Mouse (Mus musculus) gastrocnemius, postnatal 14 days (tissue): ENCODE data around the gene Chd9. TPM values are rescaled to one million over a fixed set of nuclear protein-coding genes. Genes with fewer than 3 reads are reported as not detected.
A peak's percentile ranks its signal among the peaks of the same experiment; 100 is the strongest.
"Not testable (repeated sequence)": the region's sequence is repeated elsewhere in the genome, so short reads cannot be mapped to it uniquely, and the experiment has no call there.

Experiments used
- DNase-seq: peaks from one replicate; pipeline ENCODE4 v3.0.0; 2021; ENCODE audit warnings: mixed read lengths
- intact Hi-C: fragments of 180-260 bp; cut with DNase I; formaldehyde crosslinking; loops from one replicate; pipeline ENCODE4 v1.15.1; 2025; ENCODE audit warnings: low total_unique reads
- total RNA-seq, 2 experiments: library from RNA; stranded (reverse); gene quantifications; 2 replicates each; pipeline ENCODE4 v1.2.3; 2021

The Chd9 gene
- total RNA-seq, 2 experiments from 2014 or later = 41.1 to 76.7 TPM

DNA sequence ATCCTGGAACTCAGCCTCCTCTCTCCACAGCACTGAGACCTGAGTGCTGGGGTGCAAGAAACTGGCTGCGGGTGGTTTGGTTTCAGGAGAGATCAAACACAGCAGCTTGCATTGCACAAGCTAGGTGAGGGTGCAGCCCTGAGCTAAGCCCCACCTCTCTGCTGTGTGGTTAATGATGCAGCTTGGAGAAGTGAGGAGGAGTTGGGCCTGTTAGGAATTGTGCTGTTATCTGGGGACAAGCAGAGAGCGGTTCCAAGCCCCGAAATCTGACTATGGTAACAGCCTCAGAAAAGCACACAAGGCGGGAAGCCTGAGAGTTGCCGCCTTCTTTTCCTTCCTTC lies 64.4 kb downstream of the Chd9 start:
- DNase-seq = no peak
- intact Hi-C loops = no loop called here

DNA sequence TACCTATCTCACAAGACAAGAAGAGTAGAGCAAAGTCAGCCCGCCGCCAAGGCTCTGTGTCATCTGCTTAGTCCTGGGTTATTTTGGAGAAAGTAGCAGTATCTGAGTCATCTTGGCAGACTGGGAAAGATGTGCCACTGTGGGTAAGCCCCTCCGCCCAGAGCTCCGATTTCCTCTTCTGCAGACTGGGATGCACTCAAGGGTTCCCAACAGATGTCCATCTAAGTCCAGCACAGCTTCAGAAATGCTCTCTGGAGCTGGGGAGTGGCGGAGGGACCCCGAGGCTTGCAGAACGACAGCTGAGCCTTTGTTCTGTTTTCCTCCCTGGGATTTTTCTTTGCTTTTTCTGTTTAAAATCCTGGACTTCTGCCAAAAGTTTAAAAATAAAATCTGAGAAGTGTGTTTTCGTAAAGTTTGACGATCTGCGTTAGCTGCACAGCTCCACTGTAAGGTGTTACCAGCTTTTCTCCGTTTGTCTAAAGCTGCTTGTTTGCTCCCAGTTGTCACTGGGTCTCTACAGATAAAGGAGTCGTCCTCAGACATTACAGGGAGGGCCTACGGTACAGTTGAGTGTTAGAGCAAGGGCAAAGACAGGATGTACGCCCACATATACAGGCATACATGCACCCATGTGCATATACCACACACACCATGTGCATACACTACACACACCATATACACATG lies 66.2 kb downstream of the Chd9 start:
- intact Hi-C loops = no loop called here
- DNase-seq = peak; percentile 11

DNA sequence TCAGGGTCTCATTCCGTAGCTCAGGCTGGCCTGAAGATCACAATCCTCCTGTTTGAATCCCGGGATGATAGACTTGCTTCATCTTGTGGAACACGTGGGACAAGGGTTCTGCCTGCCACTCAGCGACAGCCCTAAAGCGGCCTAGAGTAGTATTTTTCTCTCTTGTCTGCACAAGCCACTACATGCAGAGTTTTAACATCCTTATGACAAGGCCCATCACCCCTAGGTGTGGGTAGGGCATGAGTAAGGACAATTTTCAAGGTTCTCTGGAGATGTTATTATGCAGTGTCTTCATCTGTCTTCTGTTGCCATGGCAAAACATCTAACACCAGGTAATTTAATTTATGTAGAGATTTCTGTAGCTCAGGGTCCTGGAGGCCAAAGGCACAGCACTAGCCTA lies 69.2 kb downstream of the Chd9 start:
- intact Hi-C loops = no loop called here
- no peak for DNase-seq

DNA sequence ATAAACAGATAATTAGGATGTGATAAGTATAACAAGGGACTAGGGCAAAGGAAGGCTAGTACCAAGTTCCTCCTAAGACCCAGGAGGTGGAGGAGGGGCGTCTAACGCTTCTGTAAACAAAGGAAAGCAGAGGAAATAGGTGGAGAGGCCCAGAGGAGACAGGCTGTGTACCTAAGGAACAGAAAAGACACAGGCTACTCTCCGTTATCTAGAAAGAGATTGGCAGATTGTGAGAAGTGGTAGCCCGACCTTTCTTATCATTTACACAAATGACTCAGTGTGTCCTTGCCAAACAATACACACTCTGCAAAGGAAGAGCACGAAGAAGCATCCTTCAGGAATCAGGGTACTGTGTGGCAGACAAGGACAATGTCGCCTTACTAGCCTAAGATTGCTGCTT lies 70.4 kb downstream of the Chd9 start:
- intact Hi-C loops = no loop called here
- no peak for DNase-seq

DNA sequence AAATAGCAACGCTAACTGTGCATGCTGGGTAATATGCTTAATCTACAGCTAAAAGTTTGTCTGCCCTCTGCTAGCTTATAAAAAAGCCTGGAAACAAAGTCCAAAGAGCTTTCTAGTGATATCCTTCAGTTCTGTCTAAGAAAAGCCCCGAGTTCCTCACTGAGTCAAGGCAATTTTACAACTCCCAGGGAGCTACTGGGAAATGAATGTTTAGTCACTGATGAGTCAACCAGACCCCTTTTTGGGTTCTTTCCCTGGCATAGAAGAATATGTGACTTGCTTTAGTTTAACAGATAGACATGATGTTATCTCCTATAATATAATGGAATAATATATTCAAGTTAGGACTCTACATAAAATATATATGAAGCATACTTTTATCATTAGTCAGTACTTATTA lies 73.8 kb downstream of the Chd9 start:
- intact Hi-C loops = no loop called here
- no peak for DNase-seq

DNA sequence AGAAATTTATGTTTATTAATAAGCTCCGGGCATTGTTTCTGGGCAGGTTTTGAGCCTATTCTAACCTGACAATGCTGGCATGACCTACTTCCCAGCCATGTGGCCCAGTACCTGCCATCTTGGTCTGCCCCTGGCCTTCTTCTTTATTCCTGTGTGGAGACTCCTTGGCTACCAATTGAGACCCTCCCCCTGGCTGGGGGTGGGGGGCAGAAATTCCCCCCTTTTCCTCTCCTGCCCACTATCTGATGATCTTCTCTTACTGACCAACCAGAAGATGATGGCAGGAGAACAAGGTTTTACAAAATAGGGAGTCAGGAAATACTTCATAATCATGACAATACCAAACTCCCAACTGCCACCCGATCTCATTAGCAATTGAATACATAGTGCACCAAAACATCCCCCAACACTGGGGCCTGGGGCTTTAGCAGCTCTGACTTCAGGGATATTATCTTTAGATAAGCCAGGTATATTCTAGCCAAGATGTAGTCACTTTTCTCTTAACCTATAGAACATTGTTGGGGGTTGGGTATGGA lies 76.1 kb downstream of the Chd9 start:
- no peak for DNase-seq
- intact Hi-C loops = no loop called here

DNA sequence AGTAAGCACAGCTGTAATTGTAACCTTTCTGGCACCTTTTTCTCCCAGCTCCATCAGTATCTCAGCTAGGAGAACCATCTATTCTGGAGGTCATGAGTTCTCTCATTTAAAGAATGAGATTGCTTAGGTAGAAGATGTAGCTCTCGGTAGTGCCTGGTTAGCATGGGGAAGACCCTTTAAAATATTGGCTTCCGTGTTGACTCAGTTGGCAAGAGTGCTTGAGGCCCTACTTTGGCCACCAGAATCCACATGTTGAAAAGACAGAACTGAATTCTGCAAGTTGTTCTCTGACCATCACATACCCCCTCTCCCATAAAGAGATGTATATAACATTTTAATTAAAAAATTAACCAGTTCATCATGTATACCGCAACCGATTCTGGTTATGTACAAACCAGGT lies 78.8 kb downstream of the Chd9 start:
- DNase-seq = no peak
- intact Hi-C loops = no loop called here

DNA sequence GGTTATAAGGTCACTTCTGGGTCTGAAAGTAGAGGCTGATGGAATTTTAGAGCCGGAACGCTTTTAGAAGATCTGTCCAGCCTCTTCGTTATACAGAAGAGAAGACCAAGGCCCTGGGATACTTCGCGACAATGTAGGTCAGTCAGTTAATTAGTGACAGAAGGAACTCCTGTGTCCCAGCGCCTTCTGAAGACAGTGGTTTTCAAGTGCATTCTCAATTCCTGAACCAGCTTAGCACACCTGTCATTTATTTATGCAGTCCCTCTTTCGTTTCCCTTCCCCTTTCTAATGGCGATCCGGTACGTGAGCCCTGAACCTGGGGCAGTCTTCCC lies 79.3 kb downstream of the Chd9 start:
- no peak for DNase-seq
- intact Hi-C loops = no loop called here

DNA sequence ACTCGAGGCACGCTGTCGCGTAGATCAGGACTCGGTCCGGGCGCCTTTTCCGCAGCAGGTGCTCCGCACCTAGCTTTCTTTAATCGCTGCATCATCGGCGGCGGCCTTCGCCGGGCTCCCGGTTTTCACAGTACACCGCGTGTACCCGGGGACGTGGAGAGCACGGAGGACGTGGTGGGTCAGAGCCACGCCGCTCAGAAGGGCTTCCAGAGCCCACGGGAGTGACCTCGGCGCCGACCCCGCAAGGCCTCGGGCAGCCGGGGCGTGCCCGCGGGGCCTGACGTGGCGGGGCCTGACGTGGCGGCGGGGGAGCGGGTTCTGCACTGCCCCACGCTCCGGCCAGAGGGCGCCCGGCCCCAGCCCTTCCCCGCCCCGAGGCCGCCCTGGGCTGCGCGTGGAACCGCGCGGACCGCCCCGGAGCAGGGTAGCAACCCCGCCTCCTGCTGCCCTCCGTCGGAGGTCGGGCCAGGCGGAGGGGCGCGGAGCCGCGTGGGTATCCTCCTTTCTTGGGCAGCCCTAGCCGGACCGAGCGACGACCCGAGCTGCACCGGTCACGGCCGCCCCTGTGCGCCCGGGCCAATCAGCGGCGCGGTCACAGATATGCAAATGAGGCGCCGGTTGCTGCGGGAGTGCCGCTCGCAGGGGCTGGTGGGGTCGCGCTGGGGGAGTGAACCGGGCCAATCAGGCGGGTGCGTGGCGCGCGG lies 79.8 kb downstream of the Chd9 start:
- intact Hi-C loops = no loop called here
- peak; percentile 98 for DNase-seq

DNA sequence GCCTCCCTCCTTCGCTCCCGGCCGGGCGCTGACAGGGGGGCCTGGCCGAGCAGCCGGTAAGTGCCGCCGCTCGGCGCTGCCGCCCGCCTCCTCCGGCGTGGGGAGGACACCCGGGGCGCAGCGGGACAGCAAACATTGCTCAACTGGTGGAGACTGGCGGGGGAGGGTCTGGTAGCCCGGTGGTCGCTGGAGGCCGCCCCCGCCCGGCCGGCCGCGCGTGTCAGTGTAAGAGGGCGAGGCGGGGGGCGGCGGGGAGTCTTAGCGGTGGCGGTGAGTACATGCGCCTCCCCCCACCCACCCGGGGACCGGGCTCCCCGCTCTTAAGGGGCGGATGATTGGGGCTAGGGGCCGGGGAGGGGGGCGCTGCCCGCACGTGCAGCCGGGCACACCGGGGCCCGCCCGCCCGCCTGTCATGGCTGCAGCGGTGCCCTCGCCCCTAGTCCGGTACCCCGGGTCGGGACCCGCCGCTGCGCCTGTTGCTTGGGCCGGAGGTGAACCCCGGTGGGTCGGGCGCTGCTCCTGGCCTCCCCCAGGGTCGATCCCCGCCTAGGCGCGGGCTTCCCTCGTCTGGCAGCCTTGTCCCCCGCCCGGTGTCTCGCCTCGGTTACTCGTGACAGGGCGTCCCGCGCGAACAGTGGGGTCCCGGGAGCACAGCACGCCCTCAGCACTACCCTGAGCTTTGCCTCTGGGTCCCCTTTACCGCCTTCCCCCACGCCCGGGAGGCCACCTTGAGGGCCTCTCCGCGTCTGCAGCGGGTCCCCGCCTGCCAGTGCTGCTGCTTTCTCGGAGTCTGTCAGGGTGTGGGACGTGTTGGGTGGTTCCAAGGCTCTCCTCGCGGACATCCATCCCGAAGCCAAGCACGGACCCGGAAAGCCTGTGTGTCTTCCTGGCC lies 80.7 kb downstream of the Chd9 start:
- DNase-seq = peak; percentile 56
- intact Hi-C loops = no loop called here

DNA sequence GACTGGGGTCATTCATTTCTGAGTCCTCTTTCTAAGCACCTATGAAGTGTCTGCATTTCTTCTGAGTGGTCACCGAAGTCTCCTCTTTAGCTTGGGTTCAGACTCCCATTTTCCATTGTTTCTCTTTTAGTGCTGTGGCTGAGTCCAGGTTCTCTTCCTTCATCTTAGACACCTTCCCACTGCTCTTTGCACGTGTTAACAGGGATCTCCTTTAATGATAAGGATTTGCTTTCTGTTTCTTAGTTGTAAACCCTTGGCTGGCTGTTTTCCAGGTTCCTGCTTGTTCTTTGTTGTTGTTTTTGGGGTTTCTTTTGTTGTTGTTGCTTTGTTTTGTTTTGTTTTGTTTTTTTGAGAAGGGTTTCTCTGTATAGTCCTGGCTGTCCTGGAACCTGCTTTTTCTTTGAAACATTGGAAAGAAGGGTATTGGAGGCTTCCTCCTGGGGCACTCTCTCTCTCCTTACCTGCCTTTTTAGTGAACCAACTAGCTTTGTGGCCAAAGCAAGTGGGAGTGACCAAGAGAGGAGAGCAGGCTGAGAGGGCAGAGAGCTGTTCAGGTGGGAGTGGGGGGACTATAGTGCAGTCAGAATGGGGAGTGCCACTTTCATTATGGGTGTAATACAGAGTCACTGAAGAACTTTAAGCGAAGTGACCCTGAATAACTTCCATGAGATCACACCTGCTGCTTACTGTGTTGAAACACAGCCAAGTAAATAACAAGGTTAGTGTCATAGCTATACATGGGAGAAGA lies 95.2 kb downstream of the Chd9 start:
- DNase-seq = no peak
- intact Hi-C loops = no loop called here

DNA sequence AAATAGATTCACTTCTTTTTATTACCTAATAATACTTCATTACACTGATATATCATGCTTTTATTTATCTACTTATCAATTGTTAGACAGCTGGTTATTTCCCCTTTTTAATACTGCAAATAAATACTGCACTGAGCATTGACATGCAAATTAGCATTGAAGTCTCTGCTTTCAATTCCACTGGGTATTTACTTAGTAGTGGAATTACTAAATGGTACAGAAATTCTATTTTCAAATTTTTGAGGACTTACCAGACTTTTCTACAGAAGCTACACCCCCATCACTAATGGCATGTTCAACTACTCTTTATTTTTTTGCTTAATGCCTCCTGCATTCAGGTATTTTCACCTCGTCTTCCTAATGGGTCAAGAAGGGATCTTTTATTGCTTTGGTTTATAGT lies 100.3 kb downstream of the Chd9 start:
- intact Hi-C loops = no loop called here
- DNase-seq = no peak

DNA sequence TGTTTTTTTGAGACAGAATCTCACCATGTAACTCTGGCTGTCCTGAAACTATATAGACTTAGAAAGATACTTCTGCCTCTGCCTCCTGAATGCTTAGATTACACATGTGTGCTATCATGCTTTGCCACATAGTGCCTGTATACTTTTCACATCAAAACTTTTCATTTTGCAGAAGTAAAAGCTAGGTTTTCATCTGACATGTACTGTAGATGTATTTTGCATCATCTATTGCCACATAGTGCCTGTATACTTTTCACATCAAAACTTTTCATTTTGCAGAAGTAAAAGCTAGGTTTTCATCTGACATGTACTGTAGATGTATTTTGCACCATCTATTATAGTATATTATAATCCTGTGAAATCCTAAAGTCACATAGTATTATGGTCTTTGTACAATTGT lies 102.0 kb downstream of the Chd9 start:
- intact Hi-C loops, DNase-seq: not testable (repeated sequence)

DNA sequence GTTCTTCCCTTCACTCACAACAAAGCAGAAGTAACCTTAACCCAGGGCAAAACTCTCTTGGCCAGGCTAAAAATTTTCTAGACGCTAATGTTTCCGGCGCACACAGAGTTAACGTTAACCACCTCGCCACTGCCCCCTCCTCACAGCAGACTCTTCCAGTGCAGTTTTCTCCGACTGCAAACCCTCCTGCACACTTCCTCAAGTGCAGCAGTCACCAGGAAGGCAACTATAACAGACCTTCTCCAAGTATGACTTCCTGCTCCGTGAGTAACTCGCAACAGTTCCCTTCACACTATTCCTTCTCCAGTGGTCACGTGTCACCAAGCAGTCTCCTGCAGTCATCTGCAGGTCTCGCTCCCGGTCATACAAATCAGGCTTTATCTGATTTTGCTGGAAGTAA lies 104.8 kb downstream of the Chd9 start:
- DNase-seq = no peak
- intact Hi-C loops = no loop called here

DNA sequence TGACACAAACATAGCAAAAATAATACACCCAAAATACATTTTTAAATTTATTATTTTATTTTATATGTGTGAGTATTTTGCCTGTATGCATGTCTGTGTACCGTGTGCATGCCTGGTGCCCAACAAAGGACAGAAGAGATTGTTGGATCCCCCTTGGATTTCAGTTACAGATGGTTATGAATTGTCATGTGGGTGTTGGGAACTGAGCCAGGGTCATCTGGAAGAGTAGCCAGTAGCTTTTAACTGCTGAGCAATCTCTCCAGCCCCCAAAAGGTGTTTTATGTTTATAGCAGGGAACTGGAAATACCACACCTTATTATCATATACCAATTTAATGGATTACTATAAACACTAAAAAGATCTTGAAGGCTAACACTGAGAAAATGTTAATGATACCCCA lies 106.6 kb downstream of the Chd9 start:
- intact Hi-C loops = no loop called here

DNA sequence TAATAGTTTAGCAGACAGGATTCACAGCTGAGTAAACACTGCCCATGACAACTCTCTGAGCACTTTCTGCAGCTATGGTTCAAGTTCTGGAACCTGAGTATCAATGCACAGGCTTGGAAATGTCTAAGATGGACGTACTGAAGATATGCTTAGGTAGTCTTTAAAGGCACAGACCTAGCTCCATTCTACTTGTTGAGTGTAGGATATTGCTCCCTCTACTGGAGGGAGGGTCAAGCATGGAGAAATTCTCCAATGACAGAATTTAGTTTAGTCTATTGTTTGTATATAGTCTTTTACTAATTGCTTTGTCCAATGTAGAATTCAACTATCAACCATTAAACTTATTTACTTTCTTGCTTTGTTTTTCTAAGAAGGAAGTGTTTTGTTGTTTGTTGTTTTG lies 108.7 kb downstream of the Chd9 start:
- DNase-seq = no peak
- intact Hi-C loops = no loop called here

More for the DNA sequence above, 106.6 kb downstream of the Chd9 start:
- DNase-seq = no peak

DNA sequence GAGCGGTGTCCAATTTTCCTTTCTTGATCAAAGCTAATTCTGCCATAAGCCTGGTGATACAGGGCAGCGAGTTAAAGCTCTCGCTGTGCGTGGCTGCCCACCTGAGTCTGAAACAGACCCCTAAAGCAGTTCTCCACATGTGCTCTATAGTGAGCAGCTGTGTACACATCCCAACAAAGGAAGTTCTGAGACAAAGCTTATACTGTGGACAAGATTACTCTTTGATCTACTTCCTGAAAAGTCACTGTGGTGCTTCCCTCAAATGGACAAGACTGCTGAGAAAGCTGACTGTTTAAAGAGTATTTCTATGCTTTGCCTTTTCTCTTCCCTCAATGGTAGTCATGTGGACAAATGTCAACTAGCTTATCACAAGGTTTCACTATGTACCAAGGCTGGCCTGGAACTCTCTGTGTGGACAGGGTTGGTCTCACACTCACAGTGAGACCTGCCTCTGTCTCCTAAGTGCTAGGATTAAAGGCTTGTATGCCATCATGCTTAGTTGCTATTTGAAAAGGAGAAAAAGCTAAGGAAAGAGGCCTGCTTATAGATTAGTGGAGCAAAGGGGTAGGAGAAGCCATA lies 110.3 kb downstream of the Chd9 start:
- intact Hi-C loops = no loop called here
- DNase-seq = no peak

DNA sequence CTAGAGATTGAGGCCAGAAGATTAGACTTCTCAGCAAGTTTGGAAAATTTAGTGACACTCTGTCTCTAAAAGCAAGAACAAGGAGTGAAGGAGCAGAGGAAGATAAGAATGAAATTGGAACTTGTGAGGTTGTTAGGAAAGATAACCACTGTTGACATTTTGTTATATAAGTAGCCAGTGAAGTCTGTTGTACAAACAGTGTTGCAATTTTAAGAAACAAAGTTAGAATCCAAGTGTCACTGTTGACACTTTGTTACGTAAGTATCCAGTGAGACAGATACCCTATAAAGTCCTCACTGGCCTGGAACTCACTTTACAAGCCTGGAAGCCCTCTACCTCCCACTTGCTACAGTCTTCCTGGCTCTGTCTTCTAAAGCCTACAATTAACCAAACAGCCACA lies 111.7 kb downstream of the Chd9 start:
- no peak for DNase-seq
- intact Hi-C loops = no loop called here

DNA sequence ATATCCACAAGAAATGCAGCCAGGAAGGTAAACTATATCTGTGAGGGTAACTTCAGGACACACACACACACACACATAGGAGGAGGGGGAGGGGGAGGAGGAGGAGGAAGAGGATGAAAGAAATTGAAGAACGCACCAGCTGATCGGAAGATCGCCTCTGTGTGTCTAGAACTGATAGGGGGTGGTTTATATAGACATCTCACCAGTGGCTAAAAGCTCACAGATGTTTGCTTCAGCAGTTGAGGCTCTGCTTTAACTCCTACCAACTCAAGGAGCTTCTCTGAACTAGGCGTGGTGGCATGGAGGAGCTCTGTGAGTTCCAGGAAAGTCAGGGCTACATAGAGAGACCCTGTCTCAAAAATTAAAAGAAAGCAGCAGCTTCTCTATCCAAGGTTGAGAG lies 115.6 kb downstream of the Chd9 start:
- intact Hi-C loops = no loop called here
- no peak for DNase-seq
